ENCODE assay signal across 20 mouse cellular contexts in genomic region chr3:10092914-10093313, GRCm38 (mm10). TPM values are rescaled to one million over a fixed set of nuclear protein-coding genes. Genes with fewer than 3 reads are reported as not detected.
DNase-seq lines count a peak whose midpoint lies in the region; ATAC-seq and TF ChIP-seq lines count a peak whose summit lies in the region.
"Had no signal": no experiment of that assay in that cellular context is flagged by ENCODE, and none has a peak within 500 bp of the region (broad histone marks: within the 10 kb centered on the region; RNA-seq: fewer than 3 reads in every experiment).

No protein-coding gene starts in this region.

- no peak for TF ChIP-seq RAD21 in CH12.LX (IDR thresholded peaks at IDR 0.05; ENCODE audit: low read depth, low read length)

- no peaks in the 10 kb centered on the region for H3K9me3 ChIP-seq in heart, embryonic 12.5 days (replicated peaks)
- H3K9me3 ChIP-seq in kidney, embryonic 14.5 days (ENCODE audit: control insufficient read depth, low read length) = no peaks in the 10 kb centered on the region
- no peaks in the 10 kb centered on the region for H3K9me3 ChIP-seq in CH12.LX (replicated peaks; ENCODE audit: low read length)
- no peaks in the 10 kb centered on the region for H3K9me3 ChIP-seq in intestine, embryonic 15.5 days
- H3K9me3 ChIP-seq: midbrain, embryonic 12.5 days had no signal

- no peak overlapping the region for H3K4me3 ChIP-seq in heart, embryonic 12.5 days
- H3K4me3 ChIP-seq in kidney, embryonic 14.5 days (ENCODE audit: low read length) = no peak overlapping the region
- no peak overlapping the region for H3K4me3 ChIP-seq in CH12.LX (replicated peaks in 1 of 3; ENCODE audit: low read depth in 2 of 3, low read length in 2 of 3, poor library complexity in 1 of 3)
- no peak overlapping the region for H3K4me3 ChIP-seq in intestine, embryonic 15.5 days (replicated peaks)
- H3K4me3 ChIP-seq: midbrain, embryonic 12.5 days had no signal

- no peak for TF ChIP-seq POLR2A in CH12.LX (IDR thresholded peaks at IDR 0.05; ENCODE audit: low read depth, low read length)

- H3K79me2 ChIP-seq in CH12.LX (replicated peaks; ENCODE audit: control insufficient read depth, extremely low read depth, insufficient read depth, poor library complexity, severe bottlenecking) = no peaks in the 10 kb centered on the region

- TF ChIP-seq CTCF in CH12.LX (conservative IDR thresholded peaks at IDR 0.05 in 1 of 2, IDR thresholded peaks at IDR 0.05 in 1 of 2; ENCODE audit: low read depth in 2 of 2, low read length in 2 of 2) = no peak

- in situ Hi-C loops in CH12.LX (cut with MboI; ENCODE audit: low pct_ligation_motif_present, low pct_unique_long_range_greater_than_20kb, low sequenced_read_pairs) = no loop called here

- H3K36me3 ChIP-seq in heart, embryonic 12.5 days = no peaks in the 10 kb centered on the region
- H3K36me3 ChIP-seq in kidney, embryonic 14.5 days (ENCODE audit: control insufficient read depth, insufficient read depth, low read length) = no peaks in the 10 kb centered on the region
- H3K36me3 ChIP-seq in CH12.LX (replicated peaks in 1 of 2; ENCODE audit: control insufficient read depth in 1 of 2, insufficient read depth in 1 of 2, low read length in 1 of 2) = no peaks in the 10 kb centered on the region
- H3K36me3 ChIP-seq in intestine, embryonic 15.5 days = no peaks in the 10 kb centered on the region
- H3K36me3 ChIP-seq: midbrain, embryonic 12.5 days had no signal

- no peak for TF ChIP-seq EP300 in CH12.LX (IDR thresholded peaks at IDR 0.05; ENCODE audit: low read length)

- no peak for DNase-seq in heart, adult 8-10 months (ENCODE audit: low spot score)
- no peak for DNase-seq in kidney, adult 18-20 months
- DNase-seq in CH12.LX (ENCODE audit: extremely low read depth) = no peak
- DNase-seq in layer of hippocampus, postnatal 10 days (ENCODE audit: low spot score in 2 of 2) = no peak
- no peak for DNase-seq in frontal cortex, postnatal 14 days (ENCODE audit: low spot score in 2 of 2)
- DNase-seq: B cell, adult 2 months; cerebellum, adult 18-20 months; cerebellum, postnatal 36 days; forebrain, postnatal 0 days; heart, postnatal 14 days; layer of hippocampus, postnatal 36 days; liver; liver, postnatal 0 days; retina, postnatal 1 day; thymus, adult 2 months had no signal

- dilution Hi-C loops in CH12.LX (cut with MboI; ENCODE audit: extremely low pct_ligation_motif_present, extremely low pct_unique_long_range_greater_than_20kb, low sequenced_read_pairs) = no loop called here

- WGBS in heart, embryonic 12.5 days = 57% methylated on average over 6 of the region's 6 CpGs
- WGBS in kidney, embryonic 14.5 days = 71% methylated on average over 6 of the region's 6 CpGs
- 25% methylated on average over 6 of the region's 6 CpGs for WGBS in intestine, embryonic 15.5 days

- H3K9ac ChIP-seq in heart, embryonic 12.5 days = no peak overlapping the region
- no peak overlapping the region for H3K9ac ChIP-seq in kidney, embryonic 14.5 days (ENCODE audit: low read depth, low read length)
- H3K9ac ChIP-seq in CH12.LX (ENCODE audit: insufficient read depth, low read depth) = no peak overlapping the region
- no peak overlapping the region for H3K9ac ChIP-seq in intestine, embryonic 15.5 days
- H3K9ac ChIP-seq: forebrain, postnatal 0 days; liver, postnatal 0 days; midbrain, embryonic 12.5 days had no signal

- peaks cover 8% of the 10 kb centered on the region; the same call in 1 of the 2 replicates for H3K4me1 ChIP-seq in heart, embryonic 12.5 days (replicated peaks)
- H3K4me1 ChIP-seq in kidney, embryonic 14.5 days (ENCODE audit: control insufficient read depth, insufficient read depth, low read length) = no peaks in the 10 kb centered on the region
- peaks cover 0 to 10% of the 10 kb centered on the region in 2 experiments; a peak in 2 of 4 replicates for H3K4me1 ChIP-seq in CH12.LX (ENCODE audit: control insufficient read depth in 1 of 2, insufficient read depth in 2 of 2)
- H3K4me1 ChIP-seq in intestine, embryonic 15.5 days (replicated peaks) = peaks cover 3% of the 10 kb centered on the region
- H3K4me1 ChIP-seq: midbrain, embryonic 12.5 days had no signal

- peak overlapping the region; percentile 51 for H3K27ac ChIP-seq in heart, embryonic 12.5 days (ENCODE audit: poor library complexity, severe bottlenecking)
- H3K27ac ChIP-seq in kidney, embryonic 14.5 days (ENCODE audit: low read depth, low read length) = peak overlapping the region; percentile 55; the same call in 1 of the 2 replicates
- H3K27ac ChIP-seq in CH12.LX (ENCODE audit: insufficient read depth, low read depth) = no peak overlapping the region
- H3K27ac ChIP-seq in intestine, embryonic 15.5 days = peak overlapping the region; percentile 32; the same call in 1 of the 2 replicates
- H3K27ac ChIP-seq: macrophage; midbrain, embryonic 12.5 days had no signal

- no peaks in the 10 kb centered on the region for H3K27me3 ChIP-seq in heart, embryonic 12.5 days (replicated peaks)
- no peaks in the 10 kb centered on the region for H3K27me3 ChIP-seq in kidney, embryonic 14.5 days (ENCODE audit: control insufficient read depth, insufficient read depth, low read length)
- no peaks in the 10 kb centered on the region for H3K27me3 ChIP-seq in CH12.LX (replicated peaks)
- H3K27me3 ChIP-seq in intestine, embryonic 15.5 days (replicated peaks) = no peaks in the 10 kb centered on the region

- ATAC-seq in heart, embryonic 12.5 days (ENCODE audit: insufficient number of reproducible peaks, low FRiP score) = 0 out of 2 replicates have a peak, but pooled peaks have one; percentile 6
- no peak for ATAC-seq in kidney, embryonic 14.5 days (ENCODE audit: low FRiP score, low TSS enrichment)
- ATAC-seq in intestine, embryonic 15.5 days = peak; percentile 46; the same call in 1 of the 2 replicates
- ATAC-seq: liver, postnatal 0 days had no signal

- no peak overlapping the region for H3K4me2 ChIP-seq in heart, embryonic 12.5 days
- H3K4me2 ChIP-seq in kidney, embryonic 14.5 days (replicated peaks; ENCODE audit: low read depth, low read length) = no peak overlapping the region
- peak overlapping the region; percentile 63; the same call in 1 of the 2 replicates for H3K4me2 ChIP-seq in CH12.LX (ENCODE audit: insufficient read depth, low read depth, poor library complexity, severe bottlenecking)
- 0 out of 2 replicates have a peak overlapping the region, but pooled peaks have one; percentile 15 for H3K4me2 ChIP-seq in intestine, embryonic 15.5 days (replicated peaks)
- H3K4me2 ChIP-seq: midbrain, embryonic 12.5 days had no signal

TF ChIP-seq in CH12.LX, 34 proteins besides CTCF, POLR2A, EP300 and RAD21:
- no peak for TF ChIP-seq MAZ (IDR thresholded peaks at IDR 0.05; ENCODE audit: low read depth, low read length)
- no peak for TF ChIP-seq ETS1 (conservative IDR thresholded peaks at IDR 0.05; ENCODE audit: low read depth, low read length)
- TF ChIP-seq TBP (conservative IDR thresholded peaks at IDR 0.05; ENCODE audit: low read depth, low read length) = no peak
- TF ChIP-seq MYC (IDR thresholded peaks at IDR 0.05; ENCODE audit: low read depth, low read length) = no peak
- no peak for TF ChIP-seq UBTF (IDR thresholded peaks at IDR 0.05; ENCODE audit: low read depth, low read length)
- TF ChIP-seq MEF2A (IDR thresholded peaks at IDR 0.05; ENCODE audit: borderline replicate concordance, low read depth, low read length) = no peak
- no peak for TF ChIP-seq PAX5 (IDR thresholded peaks at IDR 0.05; ENCODE audit: low read length)
- TF ChIP-seq TCF12 (IDR thresholded peaks at IDR 0.05; ENCODE audit: low read depth, low read length) = no peak
- TF ChIP-seq ELF1 (IDR thresholded peaks at IDR 0.05; ENCODE audit: low read depth, low read length) = no peak
TF ChIP-seq in CH12.LX: peak in this region for 0.

RNA-seq across cellular contexts. Expression of gene Gm9833, which starts 5.0 kb away (rescaled TPM):
- 3.7 and 4.0 TPM in 2 replicates for polyA plus RNA-seq in heart, embryonic 12.5 days (2016; fragmentation: Nextera tagmentation; extraction: Ambion mirVana)
- under 1 TPM; 0.28 to 0.84 (median 0.42) TPM for total RNA-seq in heart, adult 8-10 months (2022)
- 1.4 and 4.0 TPM in 2 replicates for polyA plus RNA-seq in kidney, embryonic 14.5 days (2014; fragmentation: Nextera tagmentation; extraction: Ambion mirVana)
- total RNA-seq in CH12.LX (2012; rRNA removed) (not detected in 2 replicates), CH12.LX (2014; rRNA removed) (not detected in 2 replicates)
- polyA plus RNA-seq in CH12.LX (2012; ENCODE audit: insufficient read length, low read depth) = not detected in 2 replicates
- polyA plus RNA-seq in intestine, embryonic 15.5 days (2015; fragmentation: Nextera tagmentation; extraction: Ambion mirVana) = 2.3 and 2.5 TPM in 2 replicates
- 10 to 100 TPM; 17.1 to 18.5 TPM for total RNA-seq in layer of hippocampus, postnatal 10 days (2021)

Comparison
In these comparisons a context has a peak if more than half of its experiments do, and no peak if none do; other contexts are left out.
1. H3K4me2 ChIP-seq: peak in CH12.LX (single experiment) and intestine, embryonic 15.5 days (single experiment); none in heart, embryonic 12.5 days (single experiment) and kidney, embryonic 14.5 days (single experiment).